Mouse (Mus musculus) yolk sac, embryonic 10.5 days (tissue): ENCODE data around the gene Umad1.

Experiments used
- DNase-seq: peaks from one replicate; pipeline ENCODE4 v3.0.0-alpha.2; 2017; ENCODE audit warnings: low spot score

Gene Umad1

GRCm38 (mm10) chr6:8419485-8420186, 160.5 kb downstream of the Umad1 start:
- no peak for DNase-seq

DNA sequence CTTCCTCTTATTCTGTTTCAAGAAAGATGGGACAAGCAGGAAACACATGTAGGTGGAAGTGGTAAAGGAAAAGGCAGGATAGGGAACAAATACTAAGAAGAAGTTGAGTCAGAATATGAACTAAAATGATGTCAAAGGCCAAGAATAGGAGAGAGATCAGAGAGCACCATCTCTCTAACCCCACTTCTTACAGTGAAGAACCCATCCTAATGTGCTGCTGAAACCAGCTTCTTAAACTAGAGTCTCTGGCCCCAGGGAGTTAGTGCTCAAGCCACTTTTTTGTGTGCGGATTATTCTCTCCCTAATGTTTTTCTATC, 161.1 kb downstream of the Umad1 start:
- no peak for DNase-seq

DNA sequence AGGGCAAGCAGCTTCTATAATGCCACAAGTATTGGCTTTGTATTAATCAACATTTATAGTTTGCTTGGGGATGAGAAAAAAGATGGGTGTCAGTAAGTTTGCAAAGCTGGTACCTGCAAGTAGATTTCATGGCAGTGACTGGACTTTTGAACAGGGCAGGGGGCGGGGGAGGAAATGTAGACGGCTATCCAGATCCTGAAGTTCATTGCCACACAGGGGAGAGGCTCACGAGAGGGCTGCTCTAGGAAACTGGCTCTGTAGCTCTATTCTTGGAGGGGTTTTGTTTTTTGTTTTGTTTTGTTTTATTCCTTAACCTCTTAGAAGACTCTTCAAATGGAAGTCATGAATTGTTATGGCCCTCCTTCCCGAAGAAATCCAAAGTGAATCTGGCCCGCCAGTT, 162.3 kb downstream of the Umad1 start:
- DNase-seq: no peak

GRCm38 (mm10) chr6:8421959-8422581, 163.0 kb downstream of the Umad1 start:
- no peak for DNase-seq

DNA sequence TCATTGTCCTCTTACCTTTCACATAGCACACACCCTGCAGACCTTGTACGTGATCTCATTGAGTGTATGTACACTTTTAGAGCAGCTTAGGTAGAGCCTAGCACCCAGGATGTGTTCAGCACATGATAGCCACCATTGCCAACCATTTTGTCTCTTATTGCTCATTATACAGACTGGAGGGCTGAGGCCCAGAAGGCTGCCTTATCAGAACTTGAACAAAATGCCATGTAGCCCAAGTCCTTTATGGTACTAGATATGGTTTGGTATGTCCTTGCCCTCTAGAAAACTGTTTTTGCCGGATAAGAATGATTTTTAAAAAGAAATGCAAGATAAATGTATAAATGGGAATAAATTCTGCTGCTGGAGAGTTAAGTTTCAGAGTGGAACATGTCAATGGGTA, 164.1 kb downstream of the Umad1 start:
- no peak for DNase-seq

GRCm38 (mm10) chr6:8427692-8428091, 168.6 kb downstream of the Umad1 start:
- DNase-seq: no peak

DNA sequence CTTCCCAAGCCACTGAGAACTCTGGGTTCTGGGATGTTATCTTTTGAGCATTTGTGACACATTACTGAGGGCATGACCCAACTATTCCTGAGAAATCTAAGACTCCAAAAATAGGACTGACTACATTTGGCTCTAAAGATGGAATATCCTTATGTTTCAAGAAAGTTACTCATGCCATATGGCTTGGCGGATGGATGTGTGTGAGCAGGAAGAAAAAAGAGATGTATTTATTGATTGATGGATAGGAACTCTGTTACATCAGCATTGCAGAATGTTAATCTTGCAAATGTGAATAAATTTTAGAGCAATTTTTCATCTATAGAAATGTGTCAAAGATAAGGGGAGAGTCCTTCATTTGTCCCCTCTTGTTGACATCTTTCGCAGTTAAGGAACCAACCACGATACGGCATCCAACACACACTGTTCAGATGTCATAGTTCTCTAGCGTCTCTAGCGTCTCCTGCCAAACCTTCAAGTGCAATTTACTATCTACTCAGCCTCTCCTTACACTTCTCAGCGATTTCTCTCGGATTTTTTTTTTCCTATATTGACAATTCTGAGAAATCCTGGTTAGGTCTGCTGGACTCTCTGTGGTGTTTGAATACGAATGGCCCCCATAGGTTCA, 171.6 kb downstream of the Umad1 start:
- DNase-seq: no peak

- DNase-seq: no peak
Observed at GRCm38 (mm10) chr6:8433179-8433578, 174.1 kb downstream of the Umad1 start.

DNA sequence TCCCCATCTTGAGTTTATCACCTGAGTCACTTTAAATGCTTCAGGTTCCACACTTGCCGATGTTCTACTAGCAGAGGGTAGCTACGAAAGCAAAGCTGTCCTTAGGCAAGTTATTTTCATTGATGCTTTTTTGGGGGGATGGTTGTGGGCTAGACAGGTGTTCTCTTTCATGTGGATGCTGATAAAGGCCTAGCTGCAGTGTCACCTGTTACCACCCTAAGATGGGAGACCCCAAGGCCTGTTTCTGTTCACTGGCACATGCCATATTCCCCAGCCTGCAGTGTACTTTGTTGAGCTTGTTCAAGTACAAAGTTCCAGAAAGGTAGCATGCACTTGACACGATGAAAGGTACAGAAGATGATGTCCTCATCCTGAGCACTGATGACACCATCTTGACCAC, 178.8 kb downstream of the Umad1 start:
- no peak for DNase-seq

DNA sequence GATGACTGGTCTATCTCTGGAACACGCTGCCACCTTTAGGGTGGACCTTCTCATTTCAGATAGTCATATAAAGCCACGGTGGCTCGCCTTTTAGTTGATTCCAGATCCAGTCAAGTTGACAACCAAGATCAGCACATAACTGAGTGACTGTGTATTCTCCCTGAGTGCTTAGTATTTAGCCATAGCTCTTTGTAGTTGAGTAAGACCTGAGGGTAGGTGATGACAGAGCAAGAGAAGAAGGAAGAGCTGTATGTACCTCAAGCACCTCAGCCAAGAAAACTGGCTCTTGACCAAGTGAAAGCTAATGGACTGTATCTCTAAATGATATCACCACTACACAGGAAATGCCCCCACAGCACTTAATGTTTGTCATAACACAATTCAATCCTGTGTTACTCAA, 182.7 kb downstream of the Umad1 start:
- no peak for DNase-seq

DNA sequence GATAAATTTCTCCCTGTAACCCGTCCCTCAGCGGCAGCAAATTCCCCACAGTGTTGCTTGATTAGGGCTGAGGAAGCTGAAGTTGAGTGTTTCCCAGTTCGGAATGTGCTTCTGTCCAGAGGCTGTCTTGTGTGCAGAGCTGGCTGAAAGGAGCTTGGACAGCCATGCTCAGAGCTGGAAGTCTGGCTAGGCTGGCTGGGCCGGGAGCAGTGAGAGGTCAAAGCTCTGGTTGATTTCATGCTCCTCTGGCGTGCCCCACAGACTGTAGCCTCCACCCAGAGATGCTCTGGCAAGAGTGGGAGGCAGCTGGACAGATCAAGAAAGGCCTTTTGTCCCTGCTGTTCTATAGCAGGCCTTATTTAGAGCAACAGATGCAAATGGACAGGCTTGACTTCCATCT, 187.7 kb downstream of the Umad1 start:
- DNase-seq: peak; percentile 50

DNA sequence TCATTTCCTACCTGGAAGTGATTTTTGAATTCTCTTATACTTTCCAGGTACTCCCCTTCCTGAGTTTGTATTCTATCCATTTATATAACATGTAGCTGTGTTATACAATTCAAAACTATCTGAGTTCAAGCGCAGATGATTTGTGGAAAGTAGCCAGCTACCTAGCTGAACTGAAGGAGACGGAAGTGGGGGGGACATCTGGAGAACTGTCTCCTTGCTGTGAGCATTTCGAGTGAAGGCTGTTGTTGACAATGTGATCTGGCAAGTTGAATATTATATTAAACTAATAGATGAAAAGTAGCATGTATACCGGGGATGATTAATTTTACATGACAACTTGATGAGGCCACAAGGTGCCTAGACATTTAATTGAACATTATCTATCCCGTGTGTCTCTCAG, 196.5 kb downstream of the Umad1 start:
- no peak for DNase-seq

- no peak for DNase-seq
Observed at GRCm38 (mm10) chr6:8458596-8458995, 199.5 kb downstream of the Umad1 start.

DNA sequence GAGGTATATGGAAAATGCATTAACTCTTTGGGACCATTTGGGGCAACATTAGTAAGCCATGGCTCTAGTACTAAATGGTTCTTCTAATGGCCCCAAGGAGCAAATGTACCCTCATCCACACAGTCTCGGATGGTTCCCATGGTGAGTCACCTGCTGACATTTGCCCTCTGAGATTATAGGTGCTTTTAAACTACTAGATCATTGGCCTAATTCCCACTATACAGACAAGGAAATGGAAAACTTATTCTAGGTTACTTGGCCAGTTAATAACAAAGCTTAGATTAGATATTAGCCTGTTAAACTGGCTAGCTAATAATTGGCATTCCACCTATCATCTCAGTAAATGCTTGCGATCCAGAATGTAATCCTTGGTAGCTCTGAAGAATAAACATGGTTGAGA, 203.4 kb downstream of the Umad1 start:
- DNase-seq: no peak

- no peak for DNase-seq
Observed at GRCm38 (mm10) chr6:8465388-8465787, 206.3 kb downstream of the Umad1 start.

DNA sequence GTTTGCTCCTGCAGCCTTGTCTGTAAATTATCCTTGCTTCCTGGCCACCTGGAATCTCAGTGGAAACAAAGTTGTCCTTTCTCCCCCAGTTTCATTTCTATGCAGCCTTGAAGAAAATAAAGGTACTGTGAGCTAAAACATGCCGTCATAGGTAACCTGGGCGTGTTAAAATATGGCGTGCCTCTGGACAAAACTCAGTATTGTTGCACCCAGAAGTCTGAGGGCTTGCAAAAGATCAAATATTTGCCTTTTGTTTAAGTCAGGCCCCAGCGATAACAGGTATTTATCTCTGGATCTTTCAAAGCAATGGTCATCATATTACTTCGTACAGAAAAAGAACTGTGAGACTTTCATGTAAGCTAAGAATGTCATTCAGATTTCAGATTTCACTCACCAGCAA, 206.9 kb downstream of the Umad1 start:
- no peak for DNase-seq

DNA sequence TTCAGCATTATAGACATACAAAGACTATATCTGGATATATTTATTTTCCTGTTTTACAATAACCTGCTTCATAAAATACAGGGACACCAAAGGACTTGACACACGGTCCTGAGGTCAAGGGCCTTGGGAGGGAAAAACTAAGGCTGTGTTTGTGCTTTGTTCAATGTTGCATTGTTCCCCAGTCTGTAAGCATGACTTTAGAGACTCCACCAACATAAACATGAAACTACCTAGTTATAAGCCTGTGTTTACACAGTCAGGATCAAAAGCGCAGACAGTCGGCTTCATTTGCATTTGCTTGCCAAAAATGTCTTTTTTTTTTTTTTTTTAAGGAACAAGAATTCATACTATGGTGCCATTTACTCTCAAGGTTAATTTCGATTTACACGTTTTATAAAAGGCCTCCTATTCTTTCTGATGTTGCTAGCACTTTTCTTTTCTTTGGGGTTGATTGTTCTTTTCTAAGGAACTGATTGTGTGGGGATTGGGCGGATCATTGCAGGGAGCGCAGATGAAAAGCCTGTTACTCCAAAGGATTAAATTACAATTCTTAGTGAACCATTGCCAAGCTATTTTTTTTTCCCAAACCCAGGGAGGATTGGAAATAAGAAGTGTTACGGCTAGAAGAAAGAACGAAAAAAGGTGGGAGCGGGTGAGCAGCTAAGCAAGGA, 208.7 kb downstream of the Umad1 start:
- DNase-seq: no peak

DNA sequence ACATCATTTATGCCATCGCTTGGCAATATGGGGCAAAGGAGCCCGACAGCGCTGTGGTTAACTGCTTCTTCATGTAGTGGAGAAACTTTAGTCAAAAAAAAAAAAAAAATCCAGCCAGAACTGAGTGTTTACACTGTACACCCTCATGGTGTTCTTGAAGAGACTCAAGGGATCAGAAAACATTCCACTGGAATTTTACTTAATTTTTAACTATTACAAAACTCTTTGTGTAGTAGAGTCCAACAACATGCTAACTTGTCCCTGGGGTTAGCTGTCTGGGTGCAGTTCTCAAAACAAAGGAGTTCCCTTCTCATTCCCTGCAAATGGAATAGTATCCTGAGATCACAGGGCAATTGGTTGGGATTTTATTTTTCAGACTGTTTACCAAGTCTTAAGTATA, 210.8 kb downstream of the Umad1 start:
- DNase-seq: no peak

DNA sequence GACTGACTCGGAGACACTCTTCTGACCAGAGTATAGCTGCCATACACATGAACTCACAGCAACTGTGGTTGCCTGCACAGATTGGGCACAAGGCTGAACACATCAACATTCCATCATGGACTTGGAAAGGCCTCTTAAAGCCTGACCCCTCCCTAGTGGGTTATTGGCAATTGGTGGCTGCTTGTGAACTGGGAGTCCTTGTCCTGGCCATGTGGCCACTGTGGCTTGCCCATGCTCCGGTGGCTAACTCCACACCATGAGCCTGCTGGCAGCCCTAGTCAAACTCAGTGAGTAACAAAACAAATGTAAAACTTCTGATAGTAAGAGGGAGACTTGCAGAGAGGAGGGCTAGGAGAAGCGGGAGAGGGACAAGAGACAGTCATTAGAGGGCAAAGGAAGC, 213.0 kb downstream of the Umad1 start:
- no peak for DNase-seq

DNA sequence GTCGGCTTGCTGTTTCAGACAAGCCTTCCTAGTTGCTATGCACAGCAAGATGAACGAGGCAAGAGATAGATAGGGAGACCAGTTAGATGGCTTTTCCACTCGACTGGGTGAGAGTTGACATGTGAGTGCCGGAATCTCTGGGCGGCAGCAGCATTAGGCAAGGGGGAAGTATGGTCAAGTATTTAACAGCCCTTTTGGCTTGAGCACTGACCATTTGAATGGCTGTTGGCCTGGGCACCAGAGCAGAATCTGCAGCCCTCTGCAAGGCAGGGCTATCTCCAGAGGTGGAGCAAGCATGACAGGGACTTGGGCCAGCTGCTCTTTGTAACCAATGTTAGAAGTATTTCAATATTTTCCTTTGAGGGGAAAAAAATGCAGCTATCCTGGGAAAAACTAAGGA, 213.8 kb downstream of the Umad1 start:
- no peak for DNase-seq

DNA sequence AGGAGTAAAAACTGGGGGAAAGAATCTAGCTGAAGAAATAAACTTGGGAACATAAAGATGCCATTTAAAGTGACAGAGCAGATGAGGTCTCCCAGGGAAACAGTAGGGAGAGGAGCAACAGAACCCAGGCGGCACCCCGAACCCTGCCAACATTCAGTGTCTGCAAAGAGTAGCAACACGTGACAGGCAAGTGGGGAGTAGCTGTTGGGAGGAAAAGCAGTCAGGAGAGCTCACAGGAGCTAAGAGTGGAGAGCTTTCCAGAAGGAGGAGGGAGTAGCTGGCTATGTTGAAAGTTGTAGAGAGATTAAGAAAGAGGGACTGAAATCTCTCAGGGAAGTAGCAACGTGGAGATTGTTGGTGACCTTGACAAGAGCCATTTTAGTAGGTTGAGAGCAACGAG, 214.4 kb downstream of the Umad1 start:
- DNase-seq: no peak

- DNase-seq: no peak
Observed at GRCm38 (mm10) chr6:8474316-8474715, 215.2 kb downstream of the Umad1 start.

GRCm38 (mm10) chr6:8474820-8475219, 215.7 kb downstream of the Umad1 start:
- DNase-seq: no peak
